ENCODE assay signal across 8 mouse cellular contexts in genomic region chr10:41476171-41477017, GRCm38 (mm10). TPM values are rescaled to one million over a fixed set of nuclear protein-coding genes. Genes with fewer than 3 reads are reported as not detected.
DNase-seq lines count a peak whose midpoint lies in the region; ATAC-seq and TF ChIP-seq lines count a peak whose summit lies in the region.

Gene Mical1, plus strand, starts transcription at chr10:41476314.

- no peak for TF ChIP-seq CTCF in liver, adult 2 months (IDR thresholded peaks at IDR 0.05; ENCODE audit: low read depth, low read length)

- peak within 1 kb of the TSS; percentile 69 for H3K9ac ChIP-seq in embryonic facial prominence, embryonic 12.5 days
- peak within 1 kb of the TSS; percentile 57 for H3K9ac ChIP-seq in kidney, embryonic 15.5 days
- H3K9ac ChIP-seq in liver, adult 2 months (ENCODE audit: low read depth, low read length) = peak within 1 kb of the TSS; percentile 49
- peak within 1 kb of the TSS; percentile 50 for H3K9ac ChIP-seq in stomach, embryonic 14.5 days (replicated peaks; ENCODE audit: low read depth, low read length)

- under 1% methylated on average over 35 of the region's 35 CpGs for WGBS in embryonic facial prominence, embryonic 12.5 days
- under 1% methylated on average over 35 of the region's 35 CpGs for WGBS in kidney, embryonic 15.5 days
- 9% methylated on average over 35 of the region's 35 CpGs for WGBS in liver, adult 2 months
- 0% methylated on average over 35 of the region's 35 CpGs for WGBS in stomach, embryonic 14.5 days

- peak within 1 kb of the TSS; percentile 64 for H3K4me3 ChIP-seq in embryonic facial prominence, embryonic 12.5 days
- H3K4me3 ChIP-seq in kidney, embryonic 15.5 days (replicated peaks) = peak within 1 kb of the TSS; percentile 62
- H3K4me3 ChIP-seq in liver, adult 2 months (ENCODE audit: insufficient read depth, low read depth, low read length) = peak within 1 kb of the TSS; percentile 49
- peak within 1 kb of the TSS; percentile 61 for H3K4me3 ChIP-seq in stomach, embryonic 14.5 days (ENCODE audit: low read depth, low read length)

- peaks cover 20% of the 10 kb centered on the region for H3K36me3 ChIP-seq in embryonic facial prominence, embryonic 12.5 days
- H3K36me3 ChIP-seq in kidney, embryonic 15.5 days = peaks cover 21% of the 10 kb centered on the region
- H3K36me3 ChIP-seq in liver, adult 2 months (ENCODE audit: control insufficient read depth, insufficient read depth, low read length) = no peaks in the 10 kb centered on the region
- H3K36me3 ChIP-seq in stomach, embryonic 14.5 days (ENCODE audit: control insufficient read depth, insufficient read depth, low read length) = no peaks in the 10 kb centered on the region; the same call in 1 of the 2 replicates

- TF ChIP-seq POLR2A in liver, adult 2 months (IDR thresholded peaks at IDR 0.05; ENCODE audit: extremely low read depth, insufficient read depth, low read length) = 0 out of 2 replicates have a peak, but pooled peaks have one; percentile 13

- peak within 1 kb of the TSS; percentile 82 for H3K4me2 ChIP-seq in embryonic facial prominence, embryonic 12.5 days (replicated peaks)
- peak within 1 kb of the TSS; percentile 93 for H3K4me2 ChIP-seq in kidney, embryonic 15.5 days
- H3K4me2 ChIP-seq in stomach, embryonic 14.5 days (replicated peaks; ENCODE audit: low read depth, low read length) = peak within 1 kb of the TSS; percentile 89

- no peaks in the 10 kb centered on the region for H3K9me3 ChIP-seq in embryonic facial prominence, embryonic 12.5 days
- H3K9me3 ChIP-seq in kidney, embryonic 15.5 days (replicated peaks) = no peaks in the 10 kb centered on the region
- H3K9me3 ChIP-seq in stomach, embryonic 14.5 days (ENCODE audit: control insufficient read depth, low read depth, low read length) = no peaks in the 10 kb centered on the region

- peak; percentile 37 for DNase-seq in cerebellum, adult 9-11 months
- no peak for DNase-seq in cerebellum, adult 9-10 months
- DNase-seq in heart, adult 9 months (ENCODE audit: low spot score in 2 of 2) = peak; percentile 72 to 78
- DNase-seq in liver, adult 2 months (ENCODE audit: extremely low read depth, low read depth, low spot score) = no peak

- H3K27ac ChIP-seq in embryonic facial prominence, embryonic 12.5 days = peak within 1 kb of the TSS; percentile 65
- peak within 1 kb of the TSS; percentile 81 for H3K27ac ChIP-seq in kidney, embryonic 15.5 days
- H3K27ac ChIP-seq in liver, adult 2 months (replicated peaks; ENCODE audit: insufficient read depth, low read depth, low read length) = no peak within 1 kb of the TSS
- H3K27ac ChIP-seq in stomach, embryonic 14.5 days (ENCODE audit: low read length) = peak within 1 kb of the TSS; percentile 83

- no peaks in the 10 kb centered on the region for H3K79me2 ChIP-seq in liver, adult 2 months (ENCODE audit: control insufficient read depth, insufficient read depth, low read length)

- peak; percentile 80 for ATAC-seq in embryonic facial prominence, embryonic 12.5 days (ENCODE audit: insufficient number of reproducible peaks, insufficient read depth, low FRiP score, low TSS enrichment)
- ATAC-seq in kidney, embryonic 15.5 days (replicated peaks; ENCODE audit: low FRiP score) = peak; percentile 82
- ATAC-seq in monocyte, adult 5-6 weeks (replicated peaks; ENCODE audit: insufficient number of reproducible peaks, low FRiP score, low TSS enrichment, poor library complexity, severe bottlenecking) = peak; percentile 20; the same call in 1 of the 2 replicates
- ATAC-seq in stomach, embryonic 14.5 days (ENCODE audit: insufficient number of reproducible peaks, insufficient read depth, low FRiP score, low read depth) = peak; percentile 63

- H3K4me1 ChIP-seq in embryonic facial prominence, embryonic 12.5 days = peaks cover 10% of the 10 kb centered on the region
- peaks cover 30% of the 10 kb centered on the region for H3K4me1 ChIP-seq in kidney, embryonic 15.5 days
- peaks cover 2% of the 10 kb centered on the region; the same call in 1 of the 2 replicates for H3K4me1 ChIP-seq in liver, adult 2 months (ENCODE audit: control insufficient read depth, insufficient read depth, low read length)
- peaks cover 19% of the 10 kb centered on the region for H3K4me1 ChIP-seq in stomach, embryonic 14.5 days (ENCODE audit: control insufficient read depth, insufficient read depth, low read length)

- no peaks in the 10 kb centered on the region for H3K27me3 ChIP-seq in embryonic facial prominence, embryonic 12.5 days
- no peaks in the 10 kb centered on the region for H3K27me3 ChIP-seq in kidney, embryonic 15.5 days
- H3K27me3 ChIP-seq in liver, adult 2 months (ENCODE audit: control insufficient read depth, insufficient read depth, low read length) = no peaks in the 10 kb centered on the region
- no peaks in the 10 kb centered on the region for H3K27me3 ChIP-seq in stomach, embryonic 14.5 days (ENCODE audit: control insufficient read depth, insufficient read depth, low read length)

RNA-seq across cellular contexts. Expression of gene Mical1, which starts in this region (rescaled TPM):
- polyA plus RNA-seq in embryonic facial prominence, embryonic 12.5 days (2016; fragmentation: Nextera tagmentation; extraction: Ambion mirVana) = 50.8 and 55.6 TPM in 2 replicates
- 31.5 and 39.3 TPM in 2 replicates for polyA plus RNA-seq in kidney, embryonic 15.5 days (2015; fragmentation: Nextera tagmentation; extraction: Ambion mirVana)
- 0.55 and 0.94 TPM in 2 replicates for total RNA-seq in liver, adult 2 months (2014; rRNA removed)
- polyA plus RNA-seq in liver, adult 2 months (2012; rRNA removed) = 0.82 and 3.7 TPM in 2 replicates
- 112 to 198 TPM (median 125 TPM) in 3 replicates for total RNA-seq in monocyte, adult 5-6 weeks (2017)
- 39.3 and 42.8 TPM in 2 replicates for polyA plus RNA-seq in stomach, embryonic 14.5 days (2014; fragmentation: Nextera tagmentation; extraction: Ambion mirVana)

Comparison
In these comparisons a context has a peak if more than half of its experiments do, and no peak if none do; other contexts are left out.
1. RNA of gene Mical1 (total RNA-seq): 112 to 198 TPM in monocyte, adult 5-6 weeks; 0.55 to 0.94 TPM in liver, adult 2 months; every median in the first group is over 10 times any median in the second.
2. DNase-seq: peak in cerebellum, adult 9-11 months (single experiment) and heart, adult 9 months (2 of 2); none in cerebellum, adult 9-10 months (single experiment) and liver, adult 2 months (single experiment).
3. ATAC-seq: peak in every context shown above with its lines; median percentile 82 in kidney, embryonic 15.5 days; 80 in embryonic facial prominence, embryonic 12.5 days; 63 in stomach, embryonic 14.5 days; 20 in monocyte, adult 5-6 weeks.
4. Peak in every context shown above with its lines, with median percentiles within 50 percentile points of each other: H3K4me2 ChIP-seq, H3K4me3 ChIP-seq and H3K9ac ChIP-seq.